Mouse (Mus musculus): ENCODE results near the gene Gm11937. TPM values are rescaled to one million over a fixed set of nuclear protein-coding genes. Genes with fewer than 3 reads are reported as not detected.
"Not testable (repeated sequence)": the region's sequence is repeated elsewhere in the genome, so short reads cannot be mapped to it uniquely, and the experiment has no call there.

The Gm11937 gene
- polyA plus RNA-seq (2014; fragmentation: Nextera tagmentation; extraction: Ambion mirVana) = not detected in 2 replicates

DNA sequence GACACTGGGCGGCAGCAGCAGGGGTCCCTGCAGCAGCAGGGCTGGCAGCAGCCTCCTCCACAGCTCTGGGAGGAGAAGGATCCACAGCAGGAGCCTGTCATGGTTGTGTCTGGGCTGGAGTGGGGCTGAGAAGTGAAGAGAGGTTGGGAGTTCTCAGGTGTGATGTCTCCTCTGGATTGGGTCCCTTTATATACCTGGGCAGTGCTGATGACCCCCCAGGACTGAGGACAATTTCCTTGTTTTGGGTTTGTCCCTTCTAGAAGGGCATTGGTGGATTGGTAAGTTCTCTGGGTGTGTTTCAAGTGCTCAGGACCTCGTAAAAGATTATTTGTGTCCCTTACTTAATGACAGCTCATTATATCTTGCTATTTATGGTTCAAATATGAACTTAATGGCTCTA lies at the start of gene Gm11937:
Gene Gm11937, minus strand, starts transcription at position 101 of the 400 bp plus-strand sequence.
- not testable (repeated sequence) for H3K27ac ChIP-seq (ENCODE audit: low read depth, low read length); H3K4me2 ChIP-seq; DNase-seq (ENCODE audit: low spot score); H3K9ac ChIP-seq (ENCODE audit: low read depth, low read length); H3K27me3 ChIP-seq (replicated peaks; ENCODE audit: control insufficient read depth, insufficient read depth, low read length); H3K36me3 ChIP-seq (ENCODE audit: control insufficient read depth, insufficient read depth, low read length); H3K9me3 ChIP-seq (ENCODE audit: control insufficient read depth, low read length); H3K4me1 ChIP-seq (replicated peaks; ENCODE audit: control insufficient read depth, insufficient read depth, low read length); ATAC-seq (replicated peaks; ENCODE audit: low FRiP score); H3K4me3 ChIP-seq (ENCODE audit: low read depth, low read length)
- 49% methylated on average over 2 of the region's 2 CpGs for WGBS

DNA sequence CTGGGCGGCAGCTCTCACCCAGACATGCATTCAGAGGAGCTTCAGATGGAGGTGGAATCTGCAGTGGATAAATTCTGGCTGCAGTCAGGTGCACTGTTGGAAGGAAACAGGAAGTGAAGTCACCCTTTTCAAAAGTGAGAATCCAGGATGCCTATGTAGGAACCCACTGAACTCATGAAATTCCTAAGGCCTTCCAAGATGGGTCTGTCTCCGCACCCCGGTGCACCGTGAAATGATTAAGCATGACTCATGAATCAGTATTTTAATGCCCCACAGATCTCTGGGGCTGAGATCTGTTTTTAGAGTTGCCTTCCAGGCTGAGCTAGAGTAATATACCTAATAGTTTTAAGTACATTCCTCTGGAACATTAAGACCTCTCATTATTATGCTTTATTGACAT lies 49.3 kb upstream of the Gm11937 start:
- no peak for ATAC-seq (replicated peaks; ENCODE audit: low FRiP score)

DNA sequence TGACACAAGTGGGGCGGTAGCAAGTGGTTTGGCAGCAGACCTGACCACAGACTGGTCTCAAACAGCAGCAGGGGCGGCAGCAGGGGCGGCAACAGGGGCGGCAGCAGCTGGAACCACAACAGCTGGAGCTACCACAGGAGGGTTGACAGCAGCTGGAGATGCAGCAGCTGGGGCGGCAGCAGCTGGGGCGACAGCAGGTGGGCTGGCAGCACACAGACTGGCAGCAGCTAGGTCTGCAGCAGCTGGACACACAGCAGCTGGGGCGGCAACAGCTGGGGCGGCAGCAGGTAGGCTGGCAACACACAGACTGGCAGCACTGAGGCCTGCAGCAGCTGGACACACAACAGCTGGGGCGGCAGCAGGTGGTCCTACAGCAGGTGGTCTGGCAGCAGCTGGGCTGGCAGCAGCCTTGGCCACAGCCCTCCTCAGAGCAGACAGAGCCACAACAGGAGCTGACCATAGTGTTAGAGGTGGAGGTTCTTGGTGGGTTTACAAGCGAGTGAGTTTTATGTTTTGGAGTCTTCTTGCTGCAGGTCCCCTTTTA lies 48.5 kb upstream of the Gm11937 start, which contains the start of gene Gm11563:
Gene Gm11563, minus strand, starts transcription at position 494 of the 544 bp plus-strand sequence.
- H3K27ac ChIP-seq (ENCODE audit: low read depth, low read length); H3K9ac ChIP-seq (ENCODE audit: low read depth, low read length); H3K4me2 ChIP-seq; H3K27me3 ChIP-seq (replicated peaks; ENCODE audit: control insufficient read depth, insufficient read depth, low read length); H3K4me3 ChIP-seq (ENCODE audit: low read depth, low read length); H3K36me3 ChIP-seq (ENCODE audit: control insufficient read depth, insufficient read depth, low read length); DNase-seq (ENCODE audit: low spot score); H3K4me1 ChIP-seq (replicated peaks; ENCODE audit: control insufficient read depth, insufficient read depth, low read length); H3K9me3 ChIP-seq (ENCODE audit: control insufficient read depth, low read length); ATAC-seq (replicated peaks; ENCODE audit: low FRiP score): not testable (repeated sequence)
- 56% methylated on average over 10 of the region's 10 CpGs for WGBS

More for the DNA sequence above, 49.3 kb upstream of the Gm11937 start:
- Histone ChIP-seq H3K27me3 (replicated peaks; ENCODE audit: control insufficient read depth, insufficient read depth, low read length) (no peaks in the 10 kb centered on the region), H3K36me3 (ENCODE audit: control insufficient read depth, insufficient read depth, low read length) (no peaks in the 10 kb centered on the region), H3K4me1 (replicated peaks; ENCODE audit: control insufficient read depth, insufficient read depth, low read length) (no peaks in the 10 kb centered on the region), H3K4me3 (ENCODE audit: low read depth, low read length) (no peak overlapping the region), H3K9me3 (ENCODE audit: control insufficient read depth, low read length) (no peaks in the 10 kb centered on the region), H3K4me2 (no peak overlapping the region), H3K27ac (ENCODE audit: low read depth, low read length) (no peak overlapping the region), H3K9ac (ENCODE audit: low read depth, low read length) (no peak overlapping the region)
- WGBS = 78% methylated on average over 4 of the region's 4 CpGs
- DNase-seq (ENCODE audit: low spot score) = no peak

DNA sequence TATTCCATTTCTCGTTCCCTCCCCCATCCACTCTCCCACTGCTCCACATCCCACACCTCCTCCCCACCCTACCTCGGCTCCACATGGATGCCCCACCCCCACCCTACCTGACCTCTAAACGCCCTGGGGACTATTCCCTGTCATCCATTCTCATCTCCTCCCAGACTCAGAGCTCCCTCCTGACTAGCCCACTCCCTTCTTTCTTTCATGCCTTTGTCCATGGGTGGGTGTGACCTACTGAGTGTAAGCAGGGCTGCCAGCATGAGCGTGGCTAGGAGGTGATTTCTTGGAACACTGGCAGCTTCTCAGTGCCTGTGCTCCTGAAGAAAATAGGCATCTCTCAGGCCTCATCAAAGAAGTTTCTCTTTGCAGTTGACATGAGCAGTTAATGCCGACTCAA lies 47.1 kb upstream of the Gm11937 start:
- no peaks in the 10 kb centered on the region for H3K36me3 ChIP-seq (ENCODE audit: control insufficient read depth, insufficient read depth, low read length)
- 54% methylated on average over 5 of the region's 5 CpGs for WGBS
- no peak for DNase-seq (ENCODE audit: low spot score)

DNA sequence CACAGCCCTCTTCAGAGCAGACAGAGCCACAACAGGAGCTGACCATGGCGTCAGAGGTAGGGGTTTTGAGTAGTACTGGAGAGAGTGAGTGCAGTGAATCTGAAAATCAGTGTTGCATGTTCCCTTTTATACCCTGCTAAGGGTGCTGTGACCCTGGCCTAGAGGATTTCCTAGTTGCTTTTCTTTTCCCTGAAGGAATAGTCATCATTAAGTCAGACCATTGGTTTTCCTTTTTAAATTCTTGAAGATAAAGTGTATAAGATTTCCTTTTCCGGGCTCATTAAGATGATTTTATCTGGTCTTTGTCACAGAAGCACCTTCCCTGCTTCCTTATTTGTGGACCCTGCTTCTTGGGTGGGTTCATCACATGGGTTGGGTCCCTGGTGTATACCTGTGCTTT lies 40.1 kb upstream of the Gm11937 start, which contains the start of gene Gm11555:
Gene Gm11555, minus strand, starts transcription at position 101 of the 400 bp plus-strand sequence.
- no peaks in the 10 kb centered on the region for H3K4me1 ChIP-seq (replicated peaks; ENCODE audit: control insufficient read depth, insufficient read depth, low read length)
- 62% methylated on average over 2 of the region's 2 CpGs for WGBS
- H3K27me3 ChIP-seq (replicated peaks; ENCODE audit: control insufficient read depth, insufficient read depth, low read length) = no peaks in the 10 kb centered on the region
- no peak within 1 kb of the TSS for H3K4me3 ChIP-seq (ENCODE audit: low read depth, low read length)
- H3K9me3 ChIP-seq (ENCODE audit: control insufficient read depth, low read length) = no peaks in the 10 kb centered on the region
- H3K9ac ChIP-seq (ENCODE audit: low read depth, low read length) = no peak within 1 kb of the TSS
- H3K4me2 ChIP-seq = no peak within 1 kb of the TSS
- no peak for ATAC-seq (replicated peaks; ENCODE audit: low FRiP score)
- no peak within 1 kb of the TSS for H3K27ac ChIP-seq (ENCODE audit: low read depth, low read length)
- no peak for DNase-seq (ENCODE audit: low spot score)
- H3K36me3 ChIP-seq (ENCODE audit: control insufficient read depth, insufficient read depth, low read length) = no peaks in the 10 kb centered on the region

More for the DNA sequence above, 47.1 kb upstream of the Gm11937 start:
- no peak for ATAC-seq (replicated peaks; ENCODE audit: low FRiP score)
- Histone ChIP-seq H3K9ac (ENCODE audit: low read depth, low read length) (no peak overlapping the region), H3K4me3 (ENCODE audit: low read depth, low read length) (no peak overlapping the region), H3K9me3 (ENCODE audit: control insufficient read depth, low read length) (no peaks in the 10 kb centered on the region), H3K4me1 (replicated peaks; ENCODE audit: control insufficient read depth, insufficient read depth, low read length) (no peaks in the 10 kb centered on the region), H3K4me2 (no peak overlapping the region), H3K27me3 (replicated peaks; ENCODE audit: control insufficient read depth, insufficient read depth, low read length) (no peaks in the 10 kb centered on the region), H3K27ac (ENCODE audit: low read depth, low read length) (no peak overlapping the region)

DNA sequence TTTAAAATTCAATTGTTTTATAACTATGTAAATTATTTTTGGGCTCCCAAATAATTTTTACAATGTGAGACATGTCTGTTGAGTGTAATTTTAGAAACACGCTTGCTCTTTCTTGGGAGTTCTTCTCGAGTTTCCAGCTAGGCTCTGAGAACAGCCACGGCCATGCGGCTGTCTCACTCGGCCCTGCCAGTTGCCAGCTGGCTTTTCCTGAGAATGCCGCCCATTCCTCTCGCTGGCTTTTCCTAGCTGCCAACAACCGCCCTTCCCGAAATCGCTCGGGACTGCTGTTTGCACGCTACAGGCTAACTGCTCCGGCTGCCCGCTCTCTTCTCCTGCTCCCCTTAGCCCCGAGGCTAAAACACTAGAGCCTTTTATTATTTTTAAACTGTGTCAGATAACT lies 36.5 kb upstream of the Gm11937 start:
- Histone ChIP-seq H3K9me3 (ENCODE audit: control insufficient read depth, low read length) (no peaks in the 10 kb centered on the region), H3K9ac (ENCODE audit: low read depth, low read length) (no peak overlapping the region), H3K4me3 (ENCODE audit: low read depth, low read length) (no peak overlapping the region), H3K27me3 (replicated peaks; ENCODE audit: control insufficient read depth, insufficient read depth, low read length) (no peaks in the 10 kb centered on the region), H3K4me2 (no peak overlapping the region), H3K4me1 (replicated peaks; ENCODE audit: control insufficient read depth, insufficient read depth, low read length) (no peaks in the 10 kb centered on the region), H3K27ac (ENCODE audit: low read depth, low read length) (no peak overlapping the region), H3K36me3 (ENCODE audit: control insufficient read depth, insufficient read depth, low read length) (no peaks in the 10 kb centered on the region)
- ATAC-seq (replicated peaks; ENCODE audit: low FRiP score) (no peak), DNase-seq (ENCODE audit: low spot score) (no peak)
- WGBS = 83% methylated on average over 15 of the region's 15 CpGs

DNA sequence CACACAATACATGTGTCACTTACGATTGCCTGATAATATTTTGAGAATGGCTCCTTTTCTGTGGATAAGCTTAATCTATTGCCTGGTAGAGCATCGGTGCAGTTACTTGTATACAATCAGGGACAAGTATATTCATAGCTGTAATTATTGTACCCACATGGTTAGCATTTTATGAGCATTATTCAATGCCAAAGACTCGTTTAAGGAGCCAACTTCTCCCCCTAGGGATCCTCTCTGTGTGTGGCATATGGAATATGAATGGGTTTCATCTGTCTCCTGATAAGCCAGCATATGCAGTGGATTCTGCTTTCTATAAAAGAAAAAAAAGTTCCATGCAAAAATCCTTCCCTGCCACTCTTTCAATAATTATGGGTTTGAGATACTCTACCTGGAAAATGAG lies 34.4 kb upstream of the Gm11937 start:
- no peak overlapping the region for H3K27ac ChIP-seq (ENCODE audit: low read depth, low read length)
- no peak overlapping the region for H3K4me3 ChIP-seq (ENCODE audit: low read depth, low read length)
- H3K36me3 ChIP-seq (ENCODE audit: control insufficient read depth, insufficient read depth, low read length) = no peaks in the 10 kb centered on the region
- H3K4me1 ChIP-seq (replicated peaks; ENCODE audit: control insufficient read depth, insufficient read depth, low read length) = no peaks in the 10 kb centered on the region
- WGBS = 64% methylated on average over 3 of the region's 3 CpGs
- H3K4me2 ChIP-seq = no peak overlapping the region
- ATAC-seq (replicated peaks; ENCODE audit: low FRiP score) = no peak
- no peaks in the 10 kb centered on the region for H3K9me3 ChIP-seq (ENCODE audit: control insufficient read depth, low read length)
- DNase-seq (ENCODE audit: low spot score) = no peak
- H3K9ac ChIP-seq (ENCODE audit: low read depth, low read length) = no peak overlapping the region
- H3K27me3 ChIP-seq (replicated peaks; ENCODE audit: control insufficient read depth, insufficient read depth, low read length) = no peaks in the 10 kb centered on the region

DNA sequence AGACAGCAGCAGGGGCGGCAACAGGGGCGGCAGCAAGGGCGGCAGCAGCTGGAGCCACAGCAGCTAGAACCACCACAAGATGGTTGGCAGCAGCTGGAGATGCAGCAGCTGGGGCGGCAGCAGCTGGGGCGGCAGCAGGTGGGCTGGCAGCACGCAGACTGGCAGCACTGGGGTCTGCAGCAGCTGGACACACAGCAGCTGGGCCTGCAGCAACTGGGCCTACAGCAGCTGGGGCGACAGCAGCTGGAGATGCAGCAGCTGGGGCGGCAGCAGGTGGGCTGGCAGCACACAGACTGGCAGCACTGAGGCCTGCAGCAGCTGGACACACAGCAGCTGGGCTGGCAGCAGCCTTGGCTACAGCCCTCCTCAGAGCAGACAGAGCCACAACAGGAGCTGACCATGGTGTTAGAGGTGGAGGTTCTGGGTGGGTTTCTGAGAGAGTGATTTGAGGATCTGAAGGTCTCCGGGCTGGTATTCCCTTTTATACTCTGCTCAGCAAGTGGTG lies 33.7 kb upstream of the Gm11937 start, which contains the start of gene Krtap4-7:
Gene Krtap4-7, minus strand, starts transcription at position 455 of the 505 bp plus-strand sequence.
- H3K4me3 ChIP-seq (ENCODE audit: low read depth, low read length); H3K4me2 ChIP-seq; H3K9me3 ChIP-seq (ENCODE audit: control insufficient read depth, low read length); H3K4me1 ChIP-seq (replicated peaks; ENCODE audit: control insufficient read depth, insufficient read depth, low read length); H3K36me3 ChIP-seq (ENCODE audit: control insufficient read depth, insufficient read depth, low read length); H3K27ac ChIP-seq (ENCODE audit: low read depth, low read length); H3K27me3 ChIP-seq (replicated peaks; ENCODE audit: control insufficient read depth, insufficient read depth, low read length); H3K9ac ChIP-seq (ENCODE audit: low read depth, low read length); DNase-seq (ENCODE audit: low spot score); ATAC-seq (replicated peaks; ENCODE audit: low FRiP score): not testable (repeated sequence)
- WGBS = 82% methylated on average over 9 of the region's 9 CpGs

DNA sequence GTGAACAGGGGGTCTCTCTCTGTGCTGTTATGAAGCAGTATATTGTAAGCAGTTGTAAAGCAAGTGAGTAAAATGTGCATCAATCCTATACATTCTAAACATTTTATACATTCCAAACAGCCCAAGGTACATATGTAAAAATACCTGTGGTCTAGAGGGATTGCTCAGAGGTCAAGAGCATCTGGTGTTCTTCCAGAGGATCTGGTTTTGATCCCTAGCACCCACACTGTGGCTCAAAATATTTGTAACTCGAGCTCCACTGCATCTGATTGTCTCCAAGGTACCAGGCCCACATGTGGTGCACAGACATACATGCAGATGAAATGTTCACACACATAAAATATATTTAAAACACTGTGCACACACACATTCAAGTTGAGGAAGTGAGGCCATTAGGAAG lies 30.9 kb upstream of the Gm11937 start:
- Histone ChIP-seq H3K36me3 (ENCODE audit: control insufficient read depth, insufficient read depth, low read length) (no peaks in the 10 kb centered on the region), H3K4me1 (replicated peaks; ENCODE audit: control insufficient read depth, insufficient read depth, low read length) (no peaks in the 10 kb centered on the region), H3K4me2 (no peak overlapping the region), H3K4me3 (ENCODE audit: low read depth, low read length) (no peak overlapping the region), H3K9ac (ENCODE audit: low read depth, low read length) (no peak overlapping the region), H3K27ac (ENCODE audit: low read depth, low read length) (no peak overlapping the region), H3K9me3 (ENCODE audit: control insufficient read depth, low read length) (no peaks in the 10 kb centered on the region), H3K27me3 (replicated peaks; ENCODE audit: control insufficient read depth, insufficient read depth, low read length) (no peaks in the 10 kb centered on the region)
- ATAC-seq (replicated peaks; ENCODE audit: low FRiP score) (no peak), DNase-seq (ENCODE audit: low spot score) (no peak)
- WGBS = 32% methylated on average over 1 of the region's 1 CpGs

Data from liver, embryonic 11.5 days (tissue).